Mouse (Mus musculus) spleen, adult 12 weeks (tissue): ENCODE measurements around the gene Snrk.
"Not testable (repeated sequence)": the region's sequence is repeated elsewhere in the genome, so short reads cannot be mapped to it uniquely, and the experiment has no call there.

Experiments used
- DNase-seq: peaks from one replicate; pipeline ENCODE4 v3.0.0; 2022; ENCODE audit warnings: low spot score

Gene Snrk

DNA sequence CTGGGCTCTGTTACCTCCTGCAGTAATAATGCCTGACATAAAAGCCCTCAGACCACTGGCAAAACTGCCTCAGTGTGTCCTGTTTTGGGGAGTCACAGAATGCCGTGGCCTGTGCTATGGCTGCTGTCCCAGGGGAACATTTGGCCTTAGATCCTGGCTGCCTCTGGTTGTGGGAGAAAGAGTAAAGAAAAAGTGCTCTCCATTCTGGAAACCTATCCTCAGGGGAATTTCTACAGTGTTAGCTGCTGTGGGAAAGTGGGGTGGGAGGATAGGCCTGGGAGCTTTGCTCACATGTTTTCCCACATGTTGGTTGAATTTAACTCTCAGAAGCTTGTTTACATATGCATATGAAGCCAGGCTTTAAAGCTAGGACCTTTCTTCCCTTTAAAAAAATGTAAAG lies 26.2 kb downstream of the Snrk start:
- DNase-seq = no peak

- no peak for DNase-seq
Measured at GRCm38 (mm10) chr9:122144776-122145175, 27.7 kb downstream of the Snrk start.

DNA sequence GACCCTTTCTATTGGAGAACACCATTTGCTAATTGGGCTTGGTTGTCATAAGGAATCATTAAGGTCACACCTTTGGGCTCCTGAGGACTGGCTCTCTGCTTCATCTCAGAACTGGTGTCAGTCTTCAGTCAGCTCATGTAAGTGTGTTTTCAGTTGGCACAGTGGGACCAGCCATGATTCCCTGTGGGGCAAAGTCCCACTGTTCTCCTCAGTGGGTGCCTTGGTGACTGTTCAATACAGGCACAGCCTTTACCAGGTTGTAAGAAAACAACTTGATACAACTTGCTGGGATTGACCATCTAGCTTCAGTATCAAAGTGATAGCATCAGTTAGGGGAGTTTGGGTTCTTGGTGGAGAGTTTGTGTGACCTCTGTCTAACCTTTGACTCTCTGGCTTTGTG lies 28.6 kb downstream of the Snrk start:
- no peak for DNase-seq

DNA sequence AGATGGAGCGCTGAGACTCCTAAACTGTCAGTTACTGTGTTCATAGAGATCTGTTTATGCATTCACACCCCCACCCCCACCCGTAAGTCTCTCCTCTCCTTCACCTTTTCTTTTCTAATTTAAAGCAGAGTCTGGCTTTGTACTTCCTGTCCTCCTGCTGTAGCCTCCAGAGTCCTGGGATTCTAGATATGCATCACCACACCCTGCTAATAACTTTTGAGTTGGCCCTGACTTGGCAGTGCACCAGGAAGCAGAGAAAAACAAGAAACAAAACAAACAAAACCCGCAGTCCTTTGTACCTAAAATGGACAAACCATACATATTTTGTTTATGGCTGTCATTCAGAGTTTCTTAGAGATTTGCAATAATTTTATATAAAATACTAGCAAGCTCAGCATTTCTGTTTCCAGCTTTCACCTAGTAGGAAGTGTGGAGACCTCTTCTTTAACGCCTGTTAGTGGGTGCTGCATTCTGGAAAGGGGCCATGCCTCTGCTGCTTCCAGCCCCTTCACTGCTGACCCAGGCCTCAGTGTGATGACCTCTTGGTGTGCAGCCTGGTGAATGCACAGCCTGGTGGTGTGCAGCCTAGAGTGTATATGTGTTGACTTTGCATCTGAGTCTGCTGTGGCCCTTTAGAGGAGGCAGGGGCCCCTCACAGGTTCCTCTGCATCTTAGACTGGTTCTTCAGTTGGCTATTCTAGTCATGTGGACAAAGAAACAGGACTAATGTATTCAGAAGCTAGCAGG lies 29.2 kb downstream of the Snrk start:
- DNase-seq = no peak

DNA sequence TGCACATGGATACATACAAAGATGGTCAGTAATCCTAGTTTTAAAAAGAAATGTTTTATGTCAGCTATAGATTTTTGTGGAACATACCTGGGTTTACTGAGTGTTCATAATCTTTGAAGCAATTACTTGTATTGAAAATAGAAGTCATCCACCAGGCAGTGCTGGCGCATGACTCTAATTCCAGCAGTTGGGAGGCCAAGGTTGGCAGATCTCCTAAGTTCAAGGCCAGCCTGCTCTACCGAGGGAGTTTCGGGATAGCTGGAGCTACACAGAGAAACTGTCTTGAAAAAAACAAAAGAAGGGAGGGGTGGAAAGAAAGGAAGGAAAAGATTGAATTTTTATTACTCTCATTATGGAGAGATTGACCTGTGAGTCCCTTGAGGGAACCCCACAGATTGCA lies 31.3 kb downstream of the Snrk start:
- DNase-seq = no peak

GRCm38 (mm10) chr9:122149997-122150826 lies 33.1 kb downstream of the Snrk start:
- DNase-seq = no peak

DNA sequence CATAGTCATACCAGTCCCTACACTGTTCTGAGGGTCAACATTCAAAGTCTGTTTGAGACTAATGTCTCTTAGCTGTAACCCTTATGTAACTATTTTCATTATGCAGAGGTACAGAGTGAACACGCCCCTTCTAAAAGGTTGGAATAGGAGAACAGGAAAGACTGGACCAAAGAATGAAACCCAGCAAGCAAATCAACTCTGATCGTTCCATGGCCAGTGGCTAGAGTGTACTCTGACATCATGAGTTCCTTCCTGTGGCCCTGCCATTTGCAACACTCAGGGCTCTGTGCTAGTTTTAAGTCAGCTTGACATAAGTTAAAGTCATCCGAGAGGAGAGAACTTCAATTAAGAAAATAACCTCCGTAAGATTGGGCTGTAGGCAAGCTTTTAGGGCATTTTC lies 35.0 kb downstream of the Snrk start:
- no peak for DNase-seq

- DNase-seq = no peak
Measured at GRCm38 (mm10) chr9:122152501-122152900, 35.4 kb downstream of the Snrk start.

- no peak for DNase-seq
Measured at GRCm38 (mm10) chr9:122153436-122153835, 36.4 kb downstream of the Snrk start.

DNA sequence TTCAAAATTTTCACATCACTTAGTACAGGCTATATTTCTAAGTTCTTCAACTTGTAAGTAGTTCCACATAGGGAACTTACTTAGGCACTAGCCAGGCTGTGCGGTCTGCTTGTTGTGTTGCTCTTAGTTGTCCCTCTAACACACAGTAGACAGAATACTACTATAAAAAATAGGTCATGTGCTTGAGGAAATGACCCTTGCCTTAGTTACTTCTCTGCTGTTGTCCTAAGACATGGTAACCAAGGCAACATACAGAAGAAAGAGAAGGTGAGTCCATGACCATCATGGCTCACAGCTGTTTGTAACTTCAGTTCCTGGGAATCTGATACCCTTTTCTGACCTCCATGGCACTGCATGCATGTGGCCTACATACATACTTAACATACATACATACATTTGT lies 38.1 kb downstream of the Snrk start:
- no peak for DNase-seq

DNA sequence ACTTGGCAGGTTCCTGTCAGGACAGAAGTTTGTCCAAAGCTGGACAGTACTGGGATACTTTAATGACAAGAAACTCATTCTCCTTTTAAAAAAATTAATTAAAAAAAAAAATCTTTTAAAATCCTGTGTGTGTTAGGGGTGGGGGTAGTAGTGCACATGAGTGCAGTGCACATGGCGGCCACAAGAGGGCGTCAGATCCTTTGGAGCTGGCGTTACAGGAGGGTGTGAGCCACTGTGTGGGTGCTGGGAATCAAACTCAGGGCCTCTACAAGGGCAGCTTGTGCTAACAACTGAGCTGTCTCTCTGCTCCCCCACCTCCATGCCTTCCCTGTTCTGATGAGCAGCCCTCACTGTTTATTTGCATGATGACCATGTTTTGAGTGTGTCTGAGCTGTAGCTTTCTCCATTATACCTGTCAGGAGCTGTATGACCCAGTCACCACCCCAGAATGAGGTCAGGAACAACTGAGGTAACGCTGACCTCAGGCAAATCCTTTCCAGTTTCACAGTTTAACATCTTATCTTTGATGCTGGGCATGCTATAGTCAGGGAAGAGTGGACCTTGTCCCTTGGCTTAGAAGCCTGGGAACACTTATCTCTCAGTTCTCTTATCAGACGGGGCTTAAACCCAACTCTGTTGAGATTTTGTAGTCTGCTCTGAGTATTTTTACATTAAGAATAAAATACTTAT lies 39.5 kb downstream of the Snrk start:
- DNase-seq = no peak

- no peak for DNase-seq
Measured at GRCm38 (mm10) chr9:122157079-122157441, 40.0 kb downstream of the Snrk start.

DNA sequence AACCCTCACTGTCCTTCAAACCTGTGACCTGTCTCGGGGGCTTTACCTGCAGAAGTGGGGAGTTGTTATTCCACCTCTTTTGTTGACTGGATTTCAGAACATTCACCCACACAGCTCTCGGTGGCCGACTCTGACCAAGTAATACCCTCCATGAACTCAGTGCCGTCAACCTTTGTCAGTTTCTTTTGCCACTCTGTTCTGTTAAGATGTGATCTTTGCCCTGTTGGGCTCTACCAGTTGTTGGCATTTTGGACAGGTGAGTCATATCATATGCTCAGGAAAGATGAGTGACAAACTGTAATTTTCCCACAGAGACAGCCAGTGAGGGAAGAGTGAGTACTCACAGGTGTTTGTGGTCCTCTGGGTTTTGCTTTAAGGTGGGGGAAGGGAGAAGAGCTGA lies 47.5 kb downstream of the Snrk start:
- no peak for DNase-seq

DNA sequence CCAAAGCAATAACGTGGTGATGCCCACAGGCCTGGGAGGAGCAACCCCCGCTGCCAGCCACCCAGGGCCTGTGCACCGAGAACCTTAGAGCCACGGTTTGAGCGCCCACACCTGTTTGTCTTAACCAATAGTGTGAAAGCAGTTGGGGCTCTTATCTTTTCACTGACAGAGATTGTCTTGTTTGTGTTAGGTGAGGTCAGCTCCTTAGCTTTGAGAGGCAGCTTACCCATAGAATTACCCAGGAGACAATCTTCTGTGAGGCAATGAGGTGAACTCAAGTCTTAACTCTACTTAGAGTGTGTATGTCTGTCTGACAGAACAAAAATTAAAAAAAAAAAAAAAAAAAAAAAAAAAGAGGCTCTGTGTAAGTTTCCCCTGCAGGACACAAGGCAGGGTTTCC lies 50.7 kb downstream of the Snrk start:
- not testable (repeated sequence) for DNase-seq

DNA sequence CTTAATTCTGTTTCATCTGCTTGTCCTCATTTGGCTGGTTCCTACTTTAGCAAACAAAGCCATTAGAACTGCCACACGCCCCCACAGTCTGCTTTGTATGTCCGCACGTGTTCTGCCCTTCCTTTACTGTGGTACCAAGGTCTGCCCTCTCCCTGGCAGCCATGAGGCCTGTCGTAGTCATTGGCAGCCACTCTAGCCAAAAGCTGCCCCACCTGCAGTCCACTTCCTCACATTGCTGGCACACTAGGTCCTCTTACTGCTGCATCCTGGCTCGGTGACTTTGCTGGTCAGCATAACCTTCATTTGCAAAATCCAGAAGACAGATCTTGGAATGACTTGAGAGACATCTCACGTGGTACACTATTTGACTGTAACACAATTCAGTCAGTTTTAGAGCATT lies 52.8 kb downstream of the Snrk start:
- DNase-seq = no peak

DNA sequence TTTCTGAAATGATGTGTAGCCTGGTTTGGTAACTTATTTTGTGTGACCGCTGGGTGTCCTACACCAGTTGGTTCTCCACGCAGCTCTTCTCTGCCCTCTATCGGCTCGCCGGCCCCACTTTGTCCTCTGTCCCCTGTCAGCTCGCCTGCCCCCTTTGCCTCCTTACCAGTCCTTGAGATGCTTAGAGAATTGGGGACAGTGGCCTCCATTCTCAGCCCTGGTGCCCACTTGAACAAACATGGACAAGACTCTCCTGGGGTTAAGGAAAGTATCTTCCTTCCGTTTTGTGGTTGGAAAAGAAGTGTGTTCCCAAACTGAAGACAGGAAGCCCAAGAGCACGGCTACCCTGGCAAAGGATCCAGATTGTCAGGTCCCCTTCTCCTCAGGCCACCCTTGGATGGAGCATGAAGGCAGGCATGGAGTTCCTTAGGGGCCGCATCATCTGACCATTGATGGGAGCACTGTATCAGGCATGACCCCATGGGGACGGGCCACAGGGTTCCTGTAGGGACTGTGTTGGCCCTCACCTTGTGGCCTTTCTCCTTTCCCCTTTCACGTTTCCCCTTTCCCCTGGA lies 55.6 kb downstream of the Snrk start:
- DNase-seq = no peak

DNA sequence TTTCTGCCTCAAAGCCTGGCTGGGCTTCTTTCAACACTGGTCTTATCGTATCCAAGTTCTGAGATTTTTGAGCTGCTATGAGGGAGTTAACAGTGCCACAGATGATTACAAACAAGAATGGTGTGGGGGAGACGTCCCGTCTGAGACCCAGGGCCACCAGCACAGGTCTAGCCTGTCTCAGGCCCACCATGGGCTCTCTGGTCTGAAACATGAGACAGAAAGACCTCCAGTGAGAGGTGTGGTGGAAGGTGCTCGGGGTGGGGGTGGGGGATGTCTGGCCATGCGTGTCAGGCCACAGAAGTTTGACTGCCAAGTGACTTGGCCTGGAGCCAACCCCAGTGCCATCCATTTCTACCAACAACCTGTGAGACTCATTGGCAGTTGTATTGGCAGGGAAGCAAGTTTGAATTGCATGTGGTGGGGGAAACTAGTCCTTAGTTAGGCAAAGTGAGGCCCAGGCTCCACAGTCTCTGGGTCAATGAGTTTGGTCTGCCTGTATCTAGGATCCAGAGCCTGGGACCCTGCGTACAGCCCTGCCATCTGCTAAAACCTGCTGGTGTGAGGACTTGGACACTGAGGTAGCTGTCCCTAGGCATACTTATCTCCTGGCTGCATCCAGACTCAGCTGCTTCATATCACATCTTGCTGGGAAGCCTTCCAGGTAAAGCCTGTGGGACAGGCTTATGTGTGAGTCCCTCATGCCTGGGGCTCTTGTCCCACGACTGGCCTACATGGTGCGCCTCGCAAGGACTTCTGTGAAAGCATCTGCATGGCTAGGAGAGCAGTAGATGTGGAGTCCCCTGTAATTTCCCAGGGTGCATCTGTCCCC lies 56.6 kb downstream of the Snrk start:
- no peak for DNase-seq

DNA sequence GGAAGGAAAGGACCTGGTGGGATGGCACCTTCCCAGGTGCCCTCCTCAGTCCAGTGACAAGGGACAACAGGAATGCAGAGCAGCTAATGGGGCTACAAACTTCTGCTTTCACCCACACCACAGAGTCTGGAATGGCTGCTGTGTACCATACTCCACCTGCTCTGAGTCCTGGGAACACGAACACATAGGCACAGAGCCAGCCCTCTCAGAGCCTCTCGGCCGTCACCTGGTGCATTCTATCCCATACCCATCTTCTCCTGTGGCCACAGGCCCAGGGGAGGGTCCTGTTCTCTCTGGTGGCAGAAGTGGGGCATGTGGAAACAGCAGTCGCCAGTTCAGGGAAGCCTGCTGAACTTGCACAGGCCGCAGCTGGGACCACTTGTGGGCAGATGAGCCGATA lies 57.7 kb downstream of the Snrk start:
- DNase-seq = no peak

- DNase-seq = no peak
Measured at GRCm38 (mm10) chr9:122177256-122178220, 60.5 kb downstream of the Snrk start.

GRCm38 (mm10) chr9:122178427-122178826 lies 61.4 kb downstream of the Snrk start:
- no peak for DNase-seq

DNA sequence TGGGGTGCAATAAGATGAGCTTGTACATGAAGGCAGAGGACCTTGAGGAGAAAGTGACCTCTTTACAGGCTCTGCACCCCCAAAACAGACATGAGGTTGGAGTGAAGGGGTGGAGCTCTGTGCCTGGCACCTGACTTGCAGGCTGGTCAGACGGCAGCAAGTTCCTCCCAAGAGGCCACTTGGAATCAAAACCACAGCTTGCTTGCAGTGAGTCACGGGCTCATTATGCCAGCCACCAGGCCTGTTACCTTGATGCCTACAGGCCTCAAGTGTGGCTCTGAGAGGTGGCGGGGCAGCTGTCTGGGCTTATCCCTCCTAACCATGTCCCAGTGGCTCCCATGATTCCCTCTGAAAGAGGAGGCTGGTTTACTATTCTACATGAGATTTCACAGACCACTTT lies 63.0 kb downstream of the Snrk start:
- no peak for DNase-seq
